Mouse (Mus musculus) heart, adult 2 months (tissue): ENCODE measurements around the gene Sohlh2.

Experiments
- EP300 ChIP-seq: fragments of 200-500 bp; IDR thresholded peaks from 2 replicates; pipeline ENCODE4 v1.6.1; 2011; ENCODE audit warnings: low read depth, low read length, control low read depth; ENCODE audit not compliant: insufficient read depth
- POLR2A ChIP-seq: fragments of 200-500 bp; IDR thresholded peaks from 2 replicates; pipeline ENCODE4 v1.6.1; 2011; ENCODE audit warnings: mild to moderate bottlenecking, low read depth, low read length, control low read depth; ENCODE audit not compliant: insufficient read depth

GRCm38 (mm10) chr3:55207665-55208064 lies 25.8 kb downstream of the Sohlh2 start:
- TF ChIP-seq POLR2A, result no peak
- TF ChIP-seq EP300, result no peak
